Comparison of ENCODE assay signal across 13 mouse cellular contexts in the genomic region with DNA sequence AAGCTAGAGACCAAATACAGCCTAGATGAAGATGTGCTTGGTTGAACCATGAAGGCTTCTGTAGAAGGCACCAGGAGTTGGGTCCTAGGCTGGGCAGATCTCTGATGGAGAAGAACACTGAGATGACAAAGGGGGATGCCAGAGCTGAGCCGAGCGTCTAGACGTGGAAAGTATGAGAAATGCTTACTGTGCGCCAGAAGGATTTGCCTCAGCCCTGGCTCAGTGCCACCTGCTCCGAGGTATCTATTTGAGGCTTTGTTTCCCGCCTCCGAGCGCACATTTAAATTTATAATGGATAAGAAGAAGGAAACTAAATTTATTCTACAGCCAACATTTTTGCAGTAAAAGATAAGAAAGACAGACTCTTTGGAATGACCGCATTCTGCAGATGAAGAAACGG.
DNase-seq lines count a peak whose midpoint lies in the region.
"Had no signal": no experiment of that assay in that cellular context is flagged by ENCODE, and none has a peak within 500 bp of the region (broad histone marks: within the 10 kb centered on the region; RNA-seq: fewer than 3 reads in every experiment).

No protein-coding gene starts in this region.

- DNase-seq in adrenal gland, postnatal 10 days: peak; percentile 8
- no peak for DNase-seq in adrenal gland, adult 2 months
- DNase-seq in kidney, postnatal 10 days: peak; percentile 18
- DNase-seq in kidney, adult 11 months: no peak
- peak; percentile 48 for DNase-seq in layer of hippocampus, adult 9-11 months
- DNase-seq in right cerebral cortex, postnatal 10 days (ENCODE audit: low spot score in 2 of 2): peak; percentile 91 to 93
- no peak for DNase-seq in adrenal gland, adult 18-20 months (ENCODE audit: low spot score in 2 of 2)
- no peak for DNase-seq in adrenal gland, postnatal 36 days
- DNase-seq: adrenal gland, postnatal 25 days; kidney, adult 9 months; liver; spleen, adult 18-20 months; thymus, postnatal 4 days had no signal

Comparison
In these comparisons a context has a peak if more than half of its experiments do, and no peak if none do; other contexts are left out.
1. DNase-seq: peak in adrenal gland, postnatal 10 days (single experiment), kidney, postnatal 10 days (single experiment), layer of hippocampus, adult 9-11 months (single experiment) and right cerebral cortex, postnatal 10 days (2 of 2); none in adrenal gland, adult 2 months (single experiment), kidney, adult 11 months (single experiment), adrenal gland, adult 18-20 months (0 of 2) and adrenal gland, postnatal 36 days (0 of 2).